Mouse (Mus musculus): ENCODE data around the gene Plp2.

The Plp2 gene

DNA sequence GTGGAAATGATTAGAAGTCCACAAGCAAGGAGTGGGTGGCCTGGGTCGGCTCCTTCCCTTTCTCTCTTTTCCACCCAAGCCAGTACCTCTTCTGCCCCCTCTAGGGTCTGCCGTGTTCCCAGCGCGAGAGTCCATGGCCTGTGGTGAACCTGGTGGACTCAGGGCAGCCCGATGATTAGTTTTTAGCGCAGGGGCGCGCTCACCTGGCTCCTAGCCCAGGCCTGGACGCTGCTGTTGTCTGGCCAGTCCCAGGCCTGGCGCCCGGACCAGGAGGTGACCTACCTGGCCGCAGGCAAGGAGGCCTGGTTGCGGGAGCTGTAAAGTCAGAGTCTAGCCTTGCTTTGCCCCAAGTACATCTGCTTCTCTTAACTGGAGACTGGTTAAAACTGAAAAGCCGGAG lies 9.7 kb upstream of the Plp2 start, which contains the start of gene Magix:
Gene Magix (minus strand): TSS at position 388 of the 400 bp plus-strand sequence.
- Histone ChIP-seq H3K27me3 (ENCODE audit: insufficient read depth, low read length) (no peaks in the 10 kb centered on the region; the same call in 1 of the 2 replicates), H3K4me3 (replicated peaks; ENCODE audit: low read length) (peak within 1 kb of the TSS; percentile 69), H3K4me1 (replicated peaks; ENCODE audit: low read depth, low read length) (peaks cover 12% of the 10 kb centered on the region), H3K9me3 (ENCODE audit: low read length) (no peaks in the 10 kb centered on the region), H3K36me3 (ENCODE audit: insufficient read depth, low read length) (no peaks in the 10 kb centered on the region)
- TF ChIP-seq CTCF (conservative IDR thresholded peaks at IDR 0.05; ENCODE audit: low read length) (no peak), POU5F1 (IDR thresholded peaks at IDR 0.05; ENCODE audit: borderline replicate concordance, low read length) (no peak), NANOG (IDR thresholded peaks at IDR 0.05; ENCODE audit: borderline replicate concordance, low read length) (no peak)

DNA sequence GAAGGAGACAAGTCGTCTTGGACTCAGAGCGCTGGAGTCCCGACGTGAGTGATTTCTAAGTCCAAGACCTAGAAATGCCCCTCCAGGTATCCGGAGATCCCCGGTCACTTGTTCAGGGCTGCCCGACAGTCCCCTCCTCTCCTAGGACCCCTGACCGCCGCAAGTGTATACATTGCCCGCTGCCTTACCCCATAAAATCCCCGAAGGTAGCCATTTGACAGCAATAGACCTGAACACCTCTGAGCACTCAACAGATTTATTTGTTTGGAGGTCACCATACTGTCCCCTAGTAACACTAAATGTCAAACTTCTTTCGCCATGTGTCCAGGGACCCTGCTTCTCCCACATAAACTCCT lies 8.8 kb upstream of the Plp2 start:
- Histone ChIP-seq H3K36me3 (ENCODE audit: insufficient read depth, low read length) (no peaks in the 10 kb centered on the region), H3K4me3 (replicated peaks; ENCODE audit: low read length) (peak overlapping the region; percentile 69), H3K27me3 (ENCODE audit: insufficient read depth, low read length) (no peaks in the 10 kb centered on the region; the same call in 1 of the 2 replicates), H3K9me3 (ENCODE audit: low read length) (no peaks in the 10 kb centered on the region), H3K4me1 (replicated peaks; ENCODE audit: low read depth, low read length) (peaks cover 20% of the 10 kb centered on the region)
- no peak for TF ChIP-seq CTCF (conservative IDR thresholded peaks at IDR 0.05; ENCODE audit: low read length)
- no peak for TF ChIP-seq NANOG (IDR thresholded peaks at IDR 0.05; ENCODE audit: borderline replicate concordance, low read length)
- no peak for TF ChIP-seq POU5F1 (IDR thresholded peaks at IDR 0.05; ENCODE audit: borderline replicate concordance, low read length)

DNA sequence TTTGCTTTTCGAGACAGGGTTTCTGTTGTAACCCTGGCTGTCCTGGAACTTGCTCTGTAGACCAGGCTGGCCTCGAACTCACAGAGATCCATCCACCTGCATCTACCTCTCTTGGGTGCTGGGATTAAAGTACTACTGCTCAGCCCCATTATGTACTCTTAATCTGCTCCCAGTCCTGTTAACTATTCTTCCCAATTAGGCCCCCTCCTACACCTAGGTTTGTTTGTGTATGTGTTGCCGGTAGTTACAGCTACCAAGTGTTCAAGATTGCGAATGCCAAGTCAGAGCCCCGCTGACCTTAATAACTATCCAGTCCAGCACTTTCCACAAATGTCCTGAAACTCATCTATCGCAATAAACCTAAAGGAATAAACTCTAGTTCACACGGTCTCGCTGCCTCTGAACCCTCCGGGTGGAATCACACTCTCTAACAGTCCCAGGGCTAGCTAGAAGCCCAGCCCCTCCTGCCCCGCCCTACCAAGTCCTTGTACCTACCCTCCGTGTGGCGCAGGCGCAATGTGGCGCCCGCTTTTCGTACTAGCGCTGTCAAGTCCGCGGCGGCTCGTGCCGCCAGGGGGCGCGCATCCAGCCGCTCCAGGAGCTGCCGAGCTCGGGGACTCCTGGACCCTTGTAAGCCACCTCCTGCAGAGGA lies 8.3 kb upstream of the Plp2 start:
- H3K4me3 ChIP-seq (replicated peaks; ENCODE audit: low read length), result peak overlapping the region; percentile 69
- peaks cover 20% of the 10 kb centered on the region for H3K4me1 ChIP-seq (replicated peaks; ENCODE audit: low read depth, low read length)
- no peaks in the 10 kb centered on the region for H3K9me3 ChIP-seq (ENCODE audit: low read length)
- no peaks in the 10 kb centered on the region for H3K36me3 ChIP-seq (ENCODE audit: insufficient read depth, low read length)
- no peaks in the 10 kb centered on the region; the same call in 1 of the 2 replicates for H3K27me3 ChIP-seq (ENCODE audit: insufficient read depth, low read length)
- TF ChIP-seq POU5F1 (IDR thresholded peaks at IDR 0.05; ENCODE audit: borderline replicate concordance, low read length), result no peak
- TF ChIP-seq NANOG (IDR thresholded peaks at IDR 0.05; ENCODE audit: borderline replicate concordance, low read length), result no peak
- no peak for TF ChIP-seq CTCF (conservative IDR thresholded peaks at IDR 0.05; ENCODE audit: low read length)

DNA sequence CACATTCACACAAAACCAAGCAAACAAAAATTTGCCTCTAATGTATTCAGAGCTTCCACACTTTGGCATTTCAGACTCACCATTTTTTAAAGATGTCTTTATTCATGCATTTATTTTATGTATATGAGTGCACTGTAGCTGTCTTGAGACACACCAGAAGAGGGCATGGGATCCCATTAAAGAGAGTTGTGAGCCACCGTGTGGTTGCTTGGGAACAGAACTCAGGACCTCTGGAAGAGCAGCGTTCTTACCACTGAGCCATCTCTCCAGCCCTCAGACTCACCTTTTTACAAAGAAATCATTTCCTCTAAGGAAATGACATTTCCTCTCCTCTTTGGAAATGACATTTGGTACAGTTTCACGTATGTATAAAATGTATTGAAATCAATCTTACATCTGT lies 7.8 kb upstream of the Plp2 start:
- TF ChIP-seq CTCF (conservative IDR thresholded peaks at IDR 0.05; ENCODE audit: low read length) (no peak), POU5F1 (IDR thresholded peaks at IDR 0.05; ENCODE audit: borderline replicate concordance, low read length) (no peak), NANOG (IDR thresholded peaks at IDR 0.05; ENCODE audit: borderline replicate concordance, low read length) (no peak)
- Histone ChIP-seq H3K36me3 (ENCODE audit: insufficient read depth, low read length) (no peaks in the 10 kb centered on the region), H3K4me3 (replicated peaks; ENCODE audit: low read length) (no peak overlapping the region), H3K4me1 (replicated peaks; ENCODE audit: low read depth, low read length) (peaks cover 24% of the 10 kb centered on the region), H3K9me3 (ENCODE audit: low read length) (no peaks in the 10 kb centered on the region), H3K27me3 (ENCODE audit: insufficient read depth, low read length) (no peaks in the 10 kb centered on the region; the same call in 1 of the 2 replicates)

DNA sequence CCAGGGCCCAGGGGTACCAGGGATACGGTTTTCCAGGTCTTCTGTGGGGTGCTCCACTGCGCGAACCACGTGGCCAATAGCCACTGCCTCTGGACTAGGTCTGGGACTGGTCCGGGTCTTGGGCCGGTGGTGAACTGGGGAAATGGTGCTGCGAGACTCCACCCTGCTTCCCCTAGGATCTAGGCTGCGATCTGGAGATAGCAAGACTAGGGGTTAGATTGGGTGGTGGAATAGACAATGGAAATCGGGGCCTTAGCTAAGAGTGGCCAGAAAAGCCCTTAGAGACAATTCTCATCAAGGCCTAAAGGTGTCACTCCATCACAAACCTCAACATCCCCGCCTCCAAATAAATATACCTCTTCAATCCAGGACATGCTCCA lies 3.8 kb upstream of the Plp2 start:
- Histone ChIP-seq H3K4me1 (replicated peaks; ENCODE audit: low read depth, low read length) (peaks cover 44% of the 10 kb centered on the region), H3K4me3 (replicated peaks; ENCODE audit: low read length) (peak overlapping the region; percentile 75), H3K27me3 (ENCODE audit: insufficient read depth, low read length) (no peaks in the 10 kb centered on the region), H3K36me3 (ENCODE audit: insufficient read depth, low read length) (no peaks in the 10 kb centered on the region), H3K9me3 (ENCODE audit: low read length) (no peaks in the 10 kb centered on the region)
- TF ChIP-seq POU5F1 (IDR thresholded peaks at IDR 0.05; ENCODE audit: borderline replicate concordance, low read length) (no peak), NANOG (IDR thresholded peaks at IDR 0.05; ENCODE audit: borderline replicate concordance, low read length) (no peak), CTCF (conservative IDR thresholded peaks at IDR 0.05; ENCODE audit: low read length) (no peak)

DNA sequence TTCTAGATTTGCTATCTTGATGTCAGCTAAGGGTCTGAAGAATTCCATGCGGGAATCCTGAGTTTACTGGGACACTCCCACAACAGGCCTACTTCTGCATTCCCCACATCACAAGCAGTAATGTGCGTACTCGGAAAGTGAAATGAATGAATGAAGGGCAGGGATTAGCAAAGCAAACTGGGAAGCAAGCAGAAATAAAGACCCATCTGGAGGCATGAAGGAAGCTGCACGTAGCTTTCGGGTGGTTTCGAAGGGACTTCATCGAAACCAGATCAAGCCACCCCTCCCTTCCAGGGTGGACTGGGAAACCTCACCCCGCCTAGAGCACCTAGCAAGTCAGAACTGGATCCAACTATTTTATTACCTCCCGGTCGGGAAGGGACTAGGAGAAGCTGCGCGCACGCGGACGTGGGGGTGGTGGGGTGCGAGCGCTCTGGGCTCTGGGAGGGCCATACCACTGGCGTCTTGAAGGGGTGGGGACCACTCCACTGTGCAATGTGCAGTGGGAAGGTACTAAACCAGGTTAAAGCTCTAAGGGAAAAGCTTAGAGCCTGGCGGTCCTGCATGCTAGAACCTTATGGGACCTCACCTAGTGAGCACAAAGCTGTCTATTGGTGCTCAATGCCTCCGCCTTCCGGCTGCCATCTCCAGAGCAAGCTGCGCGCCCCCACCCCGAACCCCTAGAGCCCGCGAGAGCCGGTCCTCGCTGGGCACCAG lies 3.3 kb upstream of the Plp2 start:
- peaks cover 1% of the 10 kb centered on the region for H3K36me3 ChIP-seq (ENCODE audit: insufficient read depth, low read length)
- no peak for TF ChIP-seq POU5F1 (IDR thresholded peaks at IDR 0.05; ENCODE audit: borderline replicate concordance, low read length)
- TF ChIP-seq CTCF (conservative IDR thresholded peaks at IDR 0.05; ENCODE audit: low read length), result no peak
- TF ChIP-seq NANOG (IDR thresholded peaks at IDR 0.05; ENCODE audit: borderline replicate concordance, low read length), result no peak
- H3K27me3 ChIP-seq (ENCODE audit: insufficient read depth, low read length), result no peaks in the 10 kb centered on the region
- H3K9me3 ChIP-seq (ENCODE audit: low read length), result no peaks in the 10 kb centered on the region
- H3K4me1 ChIP-seq (replicated peaks; ENCODE audit: low read depth, low read length), result peaks cover 42% of the 10 kb centered on the region
- peak overlapping the region; percentile 75 for H3K4me3 ChIP-seq (replicated peaks; ENCODE audit: low read length)

DNA sequence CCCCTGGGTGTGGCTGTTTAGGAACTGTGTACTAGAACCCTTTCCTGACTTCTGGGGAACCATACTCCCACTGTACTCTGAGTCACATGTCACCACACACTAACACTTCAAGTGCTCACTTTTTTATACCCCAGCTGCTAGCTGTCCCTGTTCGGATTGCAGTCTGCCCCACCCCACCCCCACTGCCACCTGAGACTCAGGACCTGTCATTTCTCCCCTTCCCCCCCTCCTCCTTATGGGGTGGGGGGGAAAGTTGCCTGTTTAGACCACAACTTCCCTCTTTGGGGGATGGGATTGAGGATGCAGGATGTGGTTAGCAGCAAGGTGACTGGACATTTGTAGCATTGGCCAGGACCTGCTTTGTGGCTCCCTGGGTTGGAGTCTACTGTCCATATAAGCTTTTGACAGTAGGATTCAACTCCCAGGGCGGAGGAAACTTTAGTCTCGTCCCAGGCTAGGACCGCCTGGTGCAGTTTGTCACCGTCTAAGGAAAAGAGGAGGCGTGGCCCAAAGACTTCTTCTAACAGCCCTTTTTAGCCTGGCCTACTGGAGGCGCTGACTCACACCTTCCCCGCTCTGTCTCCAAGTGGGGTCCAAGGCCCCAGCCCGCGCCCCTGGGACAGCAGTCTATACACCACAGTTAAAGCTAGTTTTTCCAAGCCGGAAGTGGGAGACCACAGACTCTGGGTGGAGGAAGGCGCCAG lies 2.5 kb upstream of the Plp2 start:
- peaks cover 8% of the 10 kb centered on the region for H3K36me3 ChIP-seq (ENCODE audit: insufficient read depth, low read length)
- peak overlapping the region; percentile 75 for H3K4me3 ChIP-seq (replicated peaks; ENCODE audit: low read length)
- TF ChIP-seq CTCF (conservative IDR thresholded peaks at IDR 0.05; ENCODE audit: low read length), result no peak
- TF ChIP-seq POU5F1 (IDR thresholded peaks at IDR 0.05; ENCODE audit: borderline replicate concordance, low read length), result no peak
- no peak for TF ChIP-seq NANOG (IDR thresholded peaks at IDR 0.05; ENCODE audit: borderline replicate concordance, low read length)
- H3K27me3 ChIP-seq (ENCODE audit: insufficient read depth, low read length), result no peaks in the 10 kb centered on the region
- peaks cover 46% of the 10 kb centered on the region for H3K4me1 ChIP-seq (replicated peaks; ENCODE audit: low read depth, low read length)
- no peaks in the 10 kb centered on the region for H3K9me3 ChIP-seq (ENCODE audit: low read length)

DNA sequence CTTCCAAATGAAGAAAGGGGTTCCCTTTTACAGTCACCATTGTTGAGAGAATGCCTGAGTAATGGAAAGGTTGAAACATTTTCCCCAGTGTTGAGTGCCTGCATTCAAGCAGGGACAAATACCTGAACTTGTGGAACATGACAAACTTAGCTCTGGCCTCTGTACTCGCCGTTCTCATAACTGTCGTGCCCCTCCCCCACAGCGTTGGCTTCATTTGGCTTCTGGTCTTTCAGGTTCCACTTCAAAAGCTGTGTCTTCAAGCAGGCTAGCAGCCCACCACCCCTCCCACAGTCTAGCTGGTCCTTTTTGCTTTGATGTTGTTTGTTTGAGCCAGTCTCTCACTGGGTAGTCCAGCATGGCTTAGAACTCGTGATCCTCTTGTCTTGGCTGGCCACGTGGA lies 1.5 kb upstream of the Plp2 start:
- H3K9me3 ChIP-seq (ENCODE audit: low read length), result no peaks in the 10 kb centered on the region
- TF ChIP-seq POU5F1 (IDR thresholded peaks at IDR 0.05; ENCODE audit: borderline replicate concordance, low read length), result no peak
- no peak for TF ChIP-seq NANOG (IDR thresholded peaks at IDR 0.05; ENCODE audit: borderline replicate concordance, low read length)
- no peak for TF ChIP-seq CTCF (conservative IDR thresholded peaks at IDR 0.05; ENCODE audit: low read length)

More for the DNA sequence above, 1.5 kb upstream of the Plp2 start:
- Histone ChIP-seq H3K27me3 (ENCODE audit: insufficient read depth, low read length) (no peaks in the 10 kb centered on the region), H3K4me1 (replicated peaks; ENCODE audit: low read depth, low read length) (peaks cover 51% of the 10 kb centered on the region), H3K36me3 (ENCODE audit: insufficient read depth, low read length) (peaks cover 14% of the 10 kb centered on the region), H3K4me3 (replicated peaks; ENCODE audit: low read length) (no peak overlapping the region)
